Comparison of ENCODE assay signal across 13 mouse cellular contexts in genomic region chr11:64673546-64673945, GRCm38 (mm10).
"Had no signal": no experiment of that assay in that cellular context is flagged by ENCODE, and none has a peak within 500 bp of the region (broad histone marks: within the 10 kb centered on the region; RNA-seq: fewer than 3 reads in every experiment).

No protein-coding gene starts in this region.

- H3K4me3 ChIP-seq: liver, embryonic 15.5 days; myocyte; neural tube, embryonic 15.5 days; stomach, embryonic 15.5 days had no signal

- H3K4me1 ChIP-seq: liver, embryonic 15.5 days; neural tube, embryonic 15.5 days; stomach, embryonic 15.5 days had no signal

- H3K27me3 ChIP-seq: liver, embryonic 15.5 days; neural tube, embryonic 15.5 days; stomach, embryonic 15.5 days had no signal

- H3K36me3 ChIP-seq: liver, embryonic 15.5 days; neural tube, embryonic 15.5 days; stomach, embryonic 15.5 days had no signal

- DNase-seq: kidney, adult 8-10 months; kidney, postnatal 25 days; lung, adult 2 months; midbrain, embryonic 14.5 days; right cerebral cortex, postnatal 4 days; spleen, adult 18-20 months; thymus, adult 2 months; thymus, postnatal 25 days had no signal

- H3K9me3 ChIP-seq: liver, embryonic 15.5 days; neural tube, embryonic 15.5 days; stomach, embryonic 15.5 days had no signal

- H3K9ac ChIP-seq: liver, embryonic 15.5 days; neural tube, embryonic 15.5 days; stomach, embryonic 15.5 days had no signal

- H3K27ac ChIP-seq: liver, embryonic 15.5 days; neural tube, embryonic 15.5 days; stomach, embryonic 15.5 days had no signal

- H3K4me2 ChIP-seq: liver, embryonic 11.5 days; liver, embryonic 15.5 days; neural tube, embryonic 15.5 days; stomach, embryonic 15.5 days had no signal
